Mouse (Mus musculus) neural tube, embryonic 12.5 days (tissue): ENCODE measurements around the gene Abi3bp. TPM values are rescaled to one million over a fixed set of nuclear protein-coding genes. Genes with fewer than 3 reads are reported as not detected.

ENCODE experiments used
- ATAC-seq: fragments of 200-750 bp; cut with Nextera tagmentation; 2 replicates; pipeline ENCODE4 v1.8.0; 2017; ENCODE audit warnings: low read depth, mild to moderate bottlenecking, moderate TSS enrichment, moderate library complexity; ENCODE audit not compliant: low FRiP score
- H3K27ac ChIP-seq: fragments of 300-500 bp; sonication (generic); 2 replicates; pipeline ENCODE4 v1.5.1; 2016
- H3K27me3 ChIP-seq: fragments of 300-500 bp; sonication (generic); replicated peaks from 2 replicates; pipeline ENCODE4 v1.6.1; 2016; ENCODE audit warnings: mild to moderate bottlenecking
- H3K36me3 ChIP-seq: fragments of 300-500 bp; sonication (generic); 2 replicates; pipeline ENCODE4 v1.6.1; 2016; ENCODE audit warnings: mild to moderate bottlenecking
- H3K4me1 ChIP-seq: fragments of 300-500 bp; sonication (generic); 2 replicates; pipeline ENCODE4 v1.6.1; 2016
- H3K4me2 ChIP-seq: fragments of 300-500 bp; sonication (generic); replicated peaks from 2 replicates; pipeline ENCODE4 v1.6.1; 2016; ENCODE audit warnings: mild to moderate bottlenecking
- H3K4me3 ChIP-seq: fragments of 300-500 bp; sonication (generic); 2 replicates; pipeline ENCODE4 v1.5.1; 2016
- H3K9ac ChIP-seq: fragments of 300-500 bp; sonication (generic); 2 replicates; pipeline ENCODE4 v1.6.1; 2016; ENCODE audit warnings: mild to moderate bottlenecking
- H3K9me3 ChIP-seq: fragments of 300-500 bp; sonication (generic); 2 replicates; pipeline ENCODE4 v1.6.1; 2016; ENCODE audit warnings: mild to moderate bottlenecking
- WGBS: fragments of 180-500 bp; shearing (Covaris S2); methylation state at CpG from one replicate; pipeline ENCODE4 v1.1.7; 2016; 5-methylcytosine and 5-hydroxymethylcytosine counted together
- polyA plus RNA-seq: library from polyadenylated mRNA; unstranded; fragments of >200 nt; fragmentation: Nextera tagmentation; extraction: Ambion mirVana; gene quantifications from 2 replicates; pipeline ENCODE4 v1.2.1, GENCODE M21; 2016

The Abi3bp gene
- polyA plus RNA-seq, 1 experiment from 2014 or later: 1.7 TPM

DNA sequence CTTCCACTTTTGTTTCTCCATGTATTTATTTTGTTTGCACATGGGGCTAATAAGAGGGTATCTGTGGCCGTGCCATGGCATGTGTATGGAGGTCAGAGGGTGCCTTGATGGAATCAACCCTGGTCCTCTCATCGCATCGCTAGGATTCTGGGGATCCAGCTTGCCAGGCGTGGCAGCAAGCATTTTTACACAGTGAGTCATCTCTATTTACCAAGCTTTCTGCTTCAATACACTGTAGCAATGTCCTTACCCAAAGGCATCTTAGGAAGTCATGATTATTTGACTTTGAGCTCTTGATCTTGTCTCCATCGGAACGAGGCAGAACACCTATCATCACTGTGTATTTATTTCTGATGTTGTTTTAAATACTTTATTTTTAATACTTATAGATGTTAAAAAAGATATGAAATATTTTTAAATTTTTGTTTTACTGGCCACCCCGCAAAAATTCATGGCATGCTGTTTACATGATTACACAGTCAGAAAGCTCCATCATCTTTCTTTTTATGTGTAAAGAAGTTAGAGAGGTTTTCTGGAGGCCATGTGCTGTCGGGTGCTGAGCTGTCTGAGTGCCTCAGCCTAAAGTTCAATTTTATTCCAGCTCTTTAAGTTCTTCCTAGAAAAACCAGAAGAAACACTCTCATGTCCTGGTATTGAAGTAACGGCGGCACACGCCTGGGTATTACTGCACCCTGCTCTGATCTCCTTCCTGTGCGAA, 177.7 kb downstream of the Abi3bp start:
- Histone ChIP-seq H3K4me3 (no peak overlapping the region), H3K27me3 (no peaks in the 10 kb centered on the region), H3K36me3 (no peaks in the 10 kb centered on the region), H3K9me3 (no peaks in the 10 kb centered on the region), H3K4me1 (no peaks in the 10 kb centered on the region), H3K9ac (no peak overlapping the region), H3K27ac (no peak overlapping the region), H3K4me2 (no peak overlapping the region)
- 91% methylated on average over 12 of the region's 12 CpGs for WGBS
- ATAC-seq: no peak

DNA sequence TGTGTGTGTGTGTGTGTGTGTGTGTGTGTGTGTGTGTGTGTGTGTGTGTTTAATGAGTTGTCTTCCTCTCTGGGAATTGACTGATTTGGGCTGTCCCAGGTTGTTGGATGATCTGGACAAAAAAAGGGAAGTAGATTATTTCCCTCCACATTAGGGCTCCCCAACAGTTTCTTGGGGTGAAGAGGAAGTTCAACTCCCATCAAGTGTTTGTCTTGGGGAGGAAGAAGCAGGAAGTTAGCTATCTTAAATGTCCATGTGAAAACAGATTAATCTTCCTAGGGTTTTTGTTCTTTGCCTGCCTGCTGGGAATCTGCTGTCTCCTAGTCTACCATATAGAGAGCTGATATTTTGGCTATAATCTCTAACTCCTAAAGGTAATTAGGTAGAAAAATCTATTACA, 181.2 kb downstream of the Abi3bp start:
- no peak for ATAC-seq
- no peak overlapping the region for H3K27ac ChIP-seq
- H3K4me3 ChIP-seq: no peak overlapping the region
- H3K4me1 ChIP-seq: no peaks in the 10 kb centered on the region
- no peaks in the 10 kb centered on the region for H3K9me3 ChIP-seq
- no peaks in the 10 kb centered on the region for H3K27me3 ChIP-seq
- H3K4me2 ChIP-seq: no peak overlapping the region
- H3K36me3 ChIP-seq: no peaks in the 10 kb centered on the region
- H3K9ac ChIP-seq: no peak overlapping the region

DNA sequence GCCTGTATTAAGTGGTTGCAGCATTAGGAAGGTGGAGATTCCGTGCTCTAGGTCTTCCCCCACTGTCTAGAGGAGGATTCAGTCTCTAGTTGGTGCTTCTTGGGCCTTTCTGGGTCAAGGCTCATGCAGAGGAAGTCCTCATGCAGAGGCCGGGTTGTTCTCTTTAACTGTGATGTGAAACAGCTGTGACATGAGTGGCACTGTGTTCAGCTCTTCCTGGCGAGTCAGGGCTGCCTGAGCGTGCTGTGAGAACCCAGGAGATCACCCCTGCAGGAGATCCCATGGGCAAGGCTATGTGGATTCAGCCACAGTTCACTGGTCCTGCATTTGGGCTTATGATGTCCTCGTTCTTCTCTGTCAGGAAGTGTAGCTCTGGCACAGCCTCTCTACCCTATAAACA, 191.8 kb downstream of the Abi3bp start:
- H3K4me2 ChIP-seq: no peak overlapping the region
- H3K27ac ChIP-seq: no peak overlapping the region
- H3K27me3 ChIP-seq: no peaks in the 10 kb centered on the region
- no peaks in the 10 kb centered on the region for H3K36me3 ChIP-seq
- no peak overlapping the region for H3K9ac ChIP-seq
- H3K4me1 ChIP-seq: no peaks in the 10 kb centered on the region
- no peaks in the 10 kb centered on the region for H3K9me3 ChIP-seq
- no peak overlapping the region for H3K4me3 ChIP-seq
- ATAC-seq: no peak
- 75% methylated on average over 5 of the region's 5 CpGs for WGBS

DNA sequence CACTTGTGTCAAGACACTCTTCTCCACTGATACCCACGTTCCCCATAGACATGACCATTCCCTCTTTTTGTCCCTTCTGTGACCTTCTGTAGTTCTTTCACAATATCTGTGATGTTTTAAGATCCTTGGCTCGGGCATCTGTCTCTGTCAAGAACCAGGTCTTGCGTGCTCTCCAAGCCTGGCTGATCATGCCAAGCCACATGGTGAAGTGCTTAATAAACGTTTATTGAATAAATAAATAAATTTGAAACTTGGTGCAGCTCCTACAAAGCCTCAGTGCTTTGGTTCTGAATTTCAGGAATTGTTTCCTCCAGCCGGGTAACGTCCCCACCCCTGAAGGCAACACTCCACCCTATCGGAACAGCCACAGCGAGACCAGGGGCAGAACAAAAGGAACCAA, 193.3 kb downstream of the Abi3bp start:
- no peaks in the 10 kb centered on the region for H3K9me3 ChIP-seq
- WGBS: 86% methylated on average over 8 of the region's 8 CpGs
- no peak overlapping the region for H3K4me2 ChIP-seq
- no peaks in the 10 kb centered on the region for H3K4me1 ChIP-seq
- no peak overlapping the region for H3K27ac ChIP-seq
- no peaks in the 10 kb centered on the region for H3K27me3 ChIP-seq
- no peak overlapping the region for H3K4me3 ChIP-seq
- no peak overlapping the region for H3K9ac ChIP-seq
- ATAC-seq: no peak
- no peaks in the 10 kb centered on the region for H3K36me3 ChIP-seq

DNA sequence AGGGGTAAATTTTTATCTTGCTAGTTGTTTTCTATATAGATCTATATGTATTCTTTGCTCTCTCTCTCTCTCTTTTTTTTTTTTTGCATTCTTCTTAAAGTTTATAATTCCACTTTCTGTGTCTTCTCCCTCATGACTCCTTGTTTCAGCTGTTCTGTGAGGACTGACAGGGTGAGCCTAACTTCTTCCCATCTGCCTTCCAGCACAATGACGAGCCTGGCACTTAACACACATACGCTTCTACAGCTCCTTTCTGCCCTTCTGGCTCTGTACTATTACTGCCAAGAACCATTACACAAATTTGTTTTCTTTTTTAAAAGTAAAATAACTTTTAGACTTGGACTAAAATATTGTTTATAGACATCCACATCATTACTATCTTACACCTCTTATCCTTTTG, 195.7 kb downstream of the Abi3bp start:
- 88% methylated on average over 2 of the region's 2 CpGs for WGBS
- H3K9me3 ChIP-seq: no peaks in the 10 kb centered on the region
- no peaks in the 10 kb centered on the region for H3K4me1 ChIP-seq
- no peak overlapping the region for H3K9ac ChIP-seq
- no peak overlapping the region for H3K4me3 ChIP-seq
- no peak overlapping the region for H3K4me2 ChIP-seq
- H3K27me3 ChIP-seq: no peaks in the 10 kb centered on the region
- no peaks in the 10 kb centered on the region for H3K36me3 ChIP-seq
- no peak for ATAC-seq
- no peak overlapping the region for H3K27ac ChIP-seq

DNA sequence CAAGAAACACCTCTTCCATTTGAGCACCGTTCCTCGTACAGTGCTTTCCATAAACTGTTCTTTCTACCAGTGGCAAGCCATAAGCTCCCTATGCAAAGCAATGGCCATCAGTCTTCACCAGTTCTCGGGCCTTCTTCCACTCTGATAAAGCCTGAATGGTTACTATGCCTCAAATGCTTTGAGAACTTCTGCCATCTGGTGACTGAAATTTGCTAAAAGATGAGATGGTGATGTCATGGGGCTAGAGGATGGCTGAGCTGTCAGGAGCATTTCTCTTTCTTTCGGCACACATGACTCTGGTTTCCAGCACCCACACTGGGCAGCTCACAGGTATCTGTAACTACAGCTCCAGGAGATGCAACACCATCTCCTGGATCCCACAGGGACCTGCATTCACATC, 199.5 kb downstream of the Abi3bp start:
- Histone ChIP-seq H3K27me3 (no peaks in the 10 kb centered on the region), H3K4me3 (no peak overlapping the region), H3K9me3 (no peaks in the 10 kb centered on the region), H3K4me1 (no peaks in the 10 kb centered on the region), H3K9ac (no peak overlapping the region), H3K27ac (no peak overlapping the region), H3K36me3 (no peaks in the 10 kb centered on the region), H3K4me2 (no peak overlapping the region)
- ATAC-seq: no peak
- WGBS: 74% methylated on average over 4 of the region's 4 CpGs

DNA sequence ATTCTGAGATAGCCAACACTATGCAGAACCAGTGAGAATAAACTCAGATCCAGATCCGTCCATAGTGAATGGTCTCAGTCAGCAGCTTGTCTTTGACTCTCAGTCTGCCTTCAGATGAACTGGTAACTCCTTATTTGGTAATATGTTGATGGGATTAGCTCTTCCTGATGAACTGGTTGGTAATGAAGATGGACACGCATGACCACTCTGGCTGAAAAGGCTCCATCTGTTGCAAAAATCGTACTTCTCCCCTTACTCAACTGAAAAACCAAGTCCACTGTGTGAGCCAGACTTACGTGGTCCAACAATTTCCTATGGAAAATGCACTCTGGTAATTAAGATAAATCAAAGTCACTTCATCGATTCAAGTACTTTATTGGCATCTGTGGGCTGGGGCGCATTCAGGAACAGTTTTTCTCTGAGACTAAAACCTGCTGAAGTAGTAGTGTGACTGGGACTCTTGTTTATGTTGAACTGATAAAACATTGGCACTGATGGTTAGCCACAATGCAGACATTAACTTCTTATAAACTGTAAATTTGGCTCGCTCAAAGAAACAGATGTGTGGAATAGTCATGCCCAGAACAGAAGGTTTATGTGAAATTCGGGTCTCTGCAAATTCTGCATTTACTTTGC, 203.4 kb downstream of the Abi3bp start:
- H3K9ac ChIP-seq: no peak overlapping the region
- 80% methylated on average over 8 of the region's 8 CpGs for whole genome bisulfite sequencing
- no peak overlapping the region for H3K27ac ChIP-seq
- H3K4me2 ChIP-seq: no peak overlapping the region
- ATAC-seq: 0 out of 2 replicates have a peak, but pooled peaks have one; percentile 25
- peaks cover 8% of the 10 kb centered on the region for H3K36me3 ChIP-seq
- H3K27me3 ChIP-seq: no peaks in the 10 kb centered on the region
- no peaks in the 10 kb centered on the region for H3K9me3 ChIP-seq
- H3K4me1 ChIP-seq: no peaks in the 10 kb centered on the region
- H3K4me3 ChIP-seq: no peak overlapping the region

DNA sequence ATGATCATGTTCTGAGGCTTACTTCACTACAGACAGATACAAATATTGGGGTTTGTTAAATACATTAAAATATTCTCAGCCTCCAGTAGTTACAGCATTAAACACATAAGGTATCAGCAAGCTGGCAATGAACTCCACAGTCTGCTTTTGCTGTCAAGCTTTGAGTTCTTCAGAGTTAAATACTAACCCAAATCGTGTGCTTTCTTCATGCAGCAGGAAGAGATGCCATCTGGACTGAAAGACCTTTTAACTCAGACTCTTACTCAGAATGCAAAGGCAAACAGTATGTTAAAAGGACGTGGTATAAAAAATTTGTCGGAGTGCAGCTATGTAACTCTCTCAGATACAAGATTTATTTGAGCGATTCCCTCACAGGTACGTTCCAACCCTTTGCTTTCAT, 209.1 kb downstream of the Abi3bp start:
- H3K4me3 ChIP-seq: no peak overlapping the region
- H3K4me2 ChIP-seq: no peak overlapping the region
- 93% methylated on average over 5 of the region's 5 CpGs for WGBS
- H3K4me1 ChIP-seq: no peaks in the 10 kb centered on the region
- no peak overlapping the region for H3K9ac ChIP-seq
- no peak overlapping the region for H3K27ac ChIP-seq
- no peak for ATAC-seq
- H3K27me3 ChIP-seq: no peaks in the 10 kb centered on the region
- H3K36me3 ChIP-seq: peaks cover 32% of the 10 kb centered on the region
- no peaks in the 10 kb centered on the region for H3K9me3 ChIP-seq

DNA sequence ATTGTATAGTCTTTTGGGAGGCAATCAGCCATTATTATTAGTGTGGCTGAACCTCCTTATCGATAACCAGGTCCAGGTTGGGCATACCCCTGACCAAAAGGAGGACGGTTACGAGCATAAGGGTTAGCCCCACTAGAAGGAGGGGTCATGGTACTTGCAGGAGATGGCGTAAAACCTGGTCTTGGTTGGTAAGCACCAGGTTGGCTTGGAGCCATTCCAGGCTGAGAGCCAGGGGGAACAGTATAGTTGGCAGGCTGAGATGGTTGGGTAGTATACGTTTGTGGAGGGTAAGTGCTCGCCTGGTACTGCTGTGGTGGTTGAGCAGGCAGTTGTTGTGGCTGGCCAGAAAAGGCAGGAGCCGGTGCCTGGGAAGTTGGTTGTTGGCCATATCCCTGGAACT, 213.0 kb downstream of the Abi3bp start:
- H3K27ac ChIP-seq: no peak overlapping the region
- no peaks in the 10 kb centered on the region for H3K9me3 ChIP-seq
- peaks cover 41% of the 10 kb centered on the region for H3K36me3 ChIP-seq
- H3K4me1 ChIP-seq: no peaks in the 10 kb centered on the region
- H3K4me3 ChIP-seq: no peak overlapping the region
- no peak overlapping the region for H3K9ac ChIP-seq
- WGBS: 90% methylated on average over 7 of the region's 7 CpGs
- no peaks in the 10 kb centered on the region for H3K27me3 ChIP-seq
- H3K4me2 ChIP-seq: no peak overlapping the region
- no peak for ATAC-seq

DNA sequence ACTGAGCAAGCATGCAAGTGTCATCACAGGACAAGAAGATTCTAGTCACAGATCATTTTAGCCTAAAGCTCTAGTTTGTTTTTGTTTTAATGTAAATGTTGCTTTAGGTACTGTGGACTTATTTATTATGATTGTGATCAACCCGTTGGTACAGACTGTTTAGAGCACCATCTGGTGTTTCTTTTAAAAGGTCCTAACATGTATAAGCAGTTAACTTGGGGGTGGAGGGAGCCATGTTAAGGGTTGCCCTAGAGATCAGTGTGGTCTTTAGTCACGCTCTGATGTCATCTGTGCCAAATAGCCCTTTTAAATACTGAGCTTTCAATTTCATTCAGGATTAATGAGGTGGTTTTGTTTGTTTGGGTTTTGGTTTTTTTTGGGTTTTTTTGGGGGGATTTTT, 218.8 kb downstream of the Abi3bp start:
- WGBS: 35% methylated on average over 2 of the region's 2 CpGs
- no peaks in the 10 kb centered on the region for H3K27me3 ChIP-seq
- no peaks in the 10 kb centered on the region for H3K4me1 ChIP-seq
- H3K4me3 ChIP-seq: no peak overlapping the region
- no peak overlapping the region for H3K9ac ChIP-seq
- H3K9me3 ChIP-seq: no peaks in the 10 kb centered on the region
- H3K27ac ChIP-seq: no peak overlapping the region
- H3K36me3 ChIP-seq: peaks cover 31% of the 10 kb centered on the region
- peak; percentile 50; the same call in 1 of the 2 replicates for ATAC-seq
- H3K4me2 ChIP-seq: no peak overlapping the region

DNA sequence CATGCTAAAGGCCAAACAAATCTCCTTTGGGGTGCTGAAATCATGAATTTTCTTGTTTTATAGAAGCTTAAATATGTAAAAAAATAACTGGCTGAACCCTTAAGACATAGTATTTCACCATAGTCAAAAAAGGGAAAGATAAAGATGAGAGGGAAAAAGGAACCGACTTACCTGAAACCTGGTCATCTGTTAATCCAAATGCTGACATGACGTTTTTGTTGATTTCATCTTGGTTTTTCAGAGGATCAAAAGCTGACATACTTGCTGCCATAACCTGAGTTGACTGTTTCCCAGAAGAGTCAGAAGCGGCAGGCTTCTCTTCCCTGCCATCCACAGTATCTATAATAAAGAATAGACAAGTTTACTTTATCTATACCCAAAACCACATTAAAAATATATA, 223.2 kb downstream of the Abi3bp start:
- no peaks in the 10 kb centered on the region for H3K9me3 ChIP-seq
- no peaks in the 10 kb centered on the region for H3K4me1 ChIP-seq
- no peak overlapping the region for H3K4me2 ChIP-seq
- no peak for ATAC-seq
- no peak overlapping the region for H3K9ac ChIP-seq
- H3K4me3 ChIP-seq: no peak overlapping the region
- H3K27ac ChIP-seq: no peak overlapping the region
- no peaks in the 10 kb centered on the region for H3K27me3 ChIP-seq
- H3K36me3 ChIP-seq: peaks cover 28% of the 10 kb centered on the region
- WGBS: 93% methylated on average over 3 of the region's 3 CpGs

DNA sequence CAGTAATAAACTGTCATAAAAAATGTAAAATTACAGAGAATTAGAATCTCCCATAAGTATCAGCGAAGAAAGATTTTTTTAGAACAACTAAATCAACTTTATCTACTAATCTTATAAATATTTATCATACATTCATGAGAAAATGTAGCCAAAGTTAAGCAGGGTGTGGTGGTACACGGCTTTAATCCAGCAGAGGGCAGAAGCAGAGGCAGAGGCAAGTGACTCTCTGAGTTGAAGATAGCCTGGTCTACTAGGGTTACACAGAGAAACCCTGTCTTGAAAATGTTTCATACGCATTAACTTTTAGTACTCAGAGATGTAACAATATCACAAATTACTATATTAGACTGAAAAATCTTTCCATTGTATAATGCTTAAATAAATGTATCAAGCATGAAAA, 228.1 kb downstream of the Abi3bp start:
- H3K9ac ChIP-seq: no peak overlapping the region
- H3K9me3 ChIP-seq: no peaks in the 10 kb centered on the region
- no peak overlapping the region for H3K4me2 ChIP-seq
- H3K27me3 ChIP-seq: no peaks in the 10 kb centered on the region
- no peak for ATAC-seq
- H3K4me1 ChIP-seq: no peaks in the 10 kb centered on the region
- H3K4me3 ChIP-seq: no peak overlapping the region
- H3K36me3 ChIP-seq: peaks cover 50% of the 10 kb centered on the region
- 93% methylated on average over 3 of the region's 3 CpGs for WGBS
- no peak overlapping the region for H3K27ac ChIP-seq

DNA sequence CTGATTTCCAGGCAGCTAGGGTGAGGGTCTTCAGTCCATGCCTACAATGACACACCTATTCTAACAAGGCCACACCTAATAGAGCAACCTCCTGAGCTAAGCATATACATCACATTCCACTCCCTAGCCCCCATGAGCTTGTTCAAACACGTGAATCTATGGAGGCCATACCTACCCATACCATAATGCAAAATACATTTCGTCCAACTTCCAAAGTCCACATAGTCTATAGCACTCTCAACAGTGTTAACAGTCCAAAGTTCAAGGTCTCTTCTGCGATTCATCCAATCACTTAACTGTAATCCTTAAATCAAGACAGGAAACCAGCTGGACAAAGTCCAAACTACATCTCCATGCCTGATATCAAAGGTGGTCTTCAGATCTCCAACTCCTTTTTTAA, 232.4 kb downstream of the Abi3bp start:
- Histone ChIP-seq H3K9ac (no peak overlapping the region), H3K36me3 (peaks cover 53% of the 10 kb centered on the region), H3K4me2 (no peak overlapping the region), H3K4me1 (no peaks in the 10 kb centered on the region), H3K27me3 (no peaks in the 10 kb centered on the region), H3K9me3 (no peaks in the 10 kb centered on the region), H3K4me3 (no peak overlapping the region), H3K27ac (no peak overlapping the region)
- 93% methylated on average over 3 of the region's 3 CpGs for WGBS
- ATAC-seq: no peak
